Mouse (Mus musculus): ENCODE data around the gene Foxm1. TPM values are rescaled to one million over a fixed set of nuclear protein-coding genes. Genes with fewer than 3 reads are reported as not detected.

Gene Foxm1
- polyA plus RNA-seq, 1 experiment from 2014 or later, result 5.7 TPM

- peaks cover 4% of the 10 kb centered on the region; the same call in 1 of the 2 replicates for H3K36me3 ChIP-seq (ENCODE audit: control insufficient read depth, insufficient read depth, low read length)
- TF ChIP-seq CTCF (IDR thresholded peaks at IDR 0.05; ENCODE audit: low read depth) (no peak), EP300 (optimal IDR thresholded peaks at IDR 0.05) (no peak)
- no peak overlapping the region for H3K4me3 ChIP-seq (ENCODE audit: low read depth, low read length)
- no peak for ATAC-seq (ENCODE audit: low FRiP score, low TSS enrichment)
- no peak overlapping the region for H3K4me2 ChIP-seq (replicated peaks; ENCODE audit: low read depth)
- H3K9me3 ChIP-seq (ENCODE audit: control insufficient read depth, low read length), result no peaks in the 10 kb centered on the region
- H3K27me3 ChIP-seq (ENCODE audit: control insufficient read depth, insufficient read depth, low read length), result no peaks in the 10 kb centered on the region
- 49% methylated on average over 6 of the region's 6 CpGs for WGBS
- H3K4me1 ChIP-seq (replicated peaks; ENCODE audit: control insufficient read depth, insufficient read depth), result peaks cover 2% of the 10 kb centered on the region; the same call in 1 of the 2 replicates
- no peak overlapping the region for H3K9ac ChIP-seq (ENCODE audit: low read length)
- no peak overlapping the region for H3K27ac ChIP-seq (replicated peaks)
- DNase-seq (ENCODE audit: low spot score), result no peak
Measured at GRCm38 (mm10) chr6:128364721-128365120, 2.0 kb downstream of the Foxm1 start.

- no peaks in the 10 kb centered on the region; the same call in 1 of the 2 replicates for H3K4me1 ChIP-seq (replicated peaks; ENCODE audit: control insufficient read depth, insufficient read depth)
Measured at GRCm38 (mm10) chr6:128366466-128366865, 3.7 kb downstream of the Foxm1 start.

GRCm38 (mm10) chr6:128370040-128370439 lies 7.3 kb downstream of the Foxm1 start:
- Histone ChIP-seq H3K4me3 (ENCODE audit: low read depth, low read length) (no peak overlapping the region), H3K4me1 (replicated peaks; ENCODE audit: control insufficient read depth, insufficient read depth) (no peaks in the 10 kb centered on the region), H3K9me3 (ENCODE audit: control insufficient read depth, low read length) (no peaks in the 10 kb centered on the region), H3K9ac (ENCODE audit: low read length) (no peak overlapping the region), H3K27ac (replicated peaks) (no peak overlapping the region), H3K36me3 (ENCODE audit: control insufficient read depth, insufficient read depth, low read length) (peaks cover 23% of the 10 kb centered on the region), H3K27me3 (ENCODE audit: control insufficient read depth, insufficient read depth, low read length) (no peaks in the 10 kb centered on the region), H3K4me2 (replicated peaks; ENCODE audit: low read depth) (no peak overlapping the region)
- no peak for TF ChIP-seq EP300 (optimal IDR thresholded peaks at IDR 0.05)
- no peak for TF ChIP-seq CTCF (IDR thresholded peaks at IDR 0.05; ENCODE audit: low read depth)
- 92% methylated on average over 5 of the region's 5 CpGs for WGBS
- DNase-seq (ENCODE audit: low spot score) (no peak), ATAC-seq (ENCODE audit: low FRiP score, low TSS enrichment) (no peak)

More at GRCm38 (mm10) chr6:128366466-128366865, 3.7 kb downstream of the Foxm1 start:
- no peak overlapping the region for H3K4me3 ChIP-seq (ENCODE audit: low read depth, low read length)
- no peak overlapping the region for H3K27ac ChIP-seq (replicated peaks)
- no peak overlapping the region for H3K4me2 ChIP-seq (replicated peaks; ENCODE audit: low read depth)
- H3K9me3 ChIP-seq (ENCODE audit: control insufficient read depth, low read length), result no peaks in the 10 kb centered on the region
- WGBS, result 94% methylated on average over 5 of the region's 5 CpGs
- ATAC-seq (ENCODE audit: low FRiP score, low TSS enrichment) (no peak), DNase-seq (ENCODE audit: low spot score) (no peak)
- no peak overlapping the region for H3K9ac ChIP-seq (ENCODE audit: low read length)
- peaks cover 9% of the 10 kb centered on the region; the same call in 1 of the 2 replicates for H3K36me3 ChIP-seq (ENCODE audit: control insufficient read depth, insufficient read depth, low read length)
- no peaks in the 10 kb centered on the region for H3K27me3 ChIP-seq (ENCODE audit: control insufficient read depth, insufficient read depth, low read length)
- TF ChIP-seq CTCF (IDR thresholded peaks at IDR 0.05; ENCODE audit: low read depth) (no peak), EP300 (optimal IDR thresholded peaks at IDR 0.05) (no peak)

GRCm38 (mm10) chr6:128375192-128375591 lies 12.4 kb downstream of the Foxm1 start, which contains the start of the genes Tex52 and Gm44596:
Gene Tex52, plus strand, starts transcription at chr6:128375456.
Gene Gm44596, plus strand, starts transcription at chr6:128375503.
- Histone ChIP-seq H3K9ac (ENCODE audit: low read length) (no peak within 1 kb of the TSS), H3K27me3 (ENCODE audit: control insufficient read depth, insufficient read depth, low read length) (no peaks in the 10 kb centered on the region), H3K27ac (replicated peaks) (peak within 1 kb of the TSS; percentile 49; the same call in 1 of the 2 replicates), H3K4me3 (ENCODE audit: low read depth, low read length) (no peak within 1 kb of the TSS), H3K9me3 (ENCODE audit: control insufficient read depth, low read length) (no peaks in the 10 kb centered on the region), H3K4me2 (replicated peaks; ENCODE audit: low read depth) (no peak within 1 kb of the TSS), H3K36me3 (ENCODE audit: control insufficient read depth, insufficient read depth, low read length) (peaks cover 19% of the 10 kb centered on the region), H3K4me1 (replicated peaks; ENCODE audit: control insufficient read depth, insufficient read depth) (no peaks in the 10 kb centered on the region)
- 24% methylated on average over 6 of the region's 6 CpGs for WGBS
- no peak for DNase-seq (ENCODE audit: low spot score)
- ATAC-seq (ENCODE audit: low FRiP score, low TSS enrichment), result no peak
- no peak for TF ChIP-seq EP300 (optimal IDR thresholded peaks at IDR 0.05)
- no peak for TF ChIP-seq CTCF (IDR thresholded peaks at IDR 0.05; ENCODE audit: low read depth)

- DNase-seq (ENCODE audit: low spot score) (no peak), ATAC-seq (ENCODE audit: low FRiP score, low TSS enrichment) (peak; percentile 18; the same call in 1 of the 2 replicates)
- WGBS, result 73% methylated on average over 17 of the region's 17 CpGs
- TF ChIP-seq CTCF (IDR thresholded peaks at IDR 0.05; ENCODE audit: low read depth) (no peak), EP300 (optimal IDR thresholded peaks at IDR 0.05) (no peak)
- no peak overlapping the region for H3K4me2 ChIP-seq (replicated peaks; ENCODE audit: low read depth)
- H3K27ac ChIP-seq (replicated peaks), result peak overlapping the region; percentile 49; the same call in 1 of the 2 replicates
- no peaks in the 10 kb centered on the region for H3K27me3 ChIP-seq (ENCODE audit: control insufficient read depth, insufficient read depth, low read length)
- no peak overlapping the region for H3K9ac ChIP-seq (ENCODE audit: low read length)
- no peaks in the 10 kb centered on the region for H3K4me1 ChIP-seq (replicated peaks; ENCODE audit: control insufficient read depth, insufficient read depth)
- peaks cover 13% of the 10 kb centered on the region for H3K36me3 ChIP-seq (ENCODE audit: control insufficient read depth, insufficient read depth, low read length)
- H3K4me3 ChIP-seq (ENCODE audit: low read depth, low read length), result no peak overlapping the region
- no peaks in the 10 kb centered on the region for H3K9me3 ChIP-seq (ENCODE audit: control insufficient read depth, low read length)
Measured at GRCm38 (mm10) chr6:128376371-128377085, 13.8 kb downstream of the Foxm1 start.

- Histone ChIP-seq H3K9me3 (ENCODE audit: control insufficient read depth, low read length) (no peaks in the 10 kb centered on the region), H3K4me1 (replicated peaks; ENCODE audit: control insufficient read depth, insufficient read depth) (no peaks in the 10 kb centered on the region), H3K4me3 (ENCODE audit: low read depth, low read length) (no peak overlapping the region), H3K9ac (ENCODE audit: low read length) (no peak overlapping the region), H3K27ac (replicated peaks) (no peak overlapping the region), H3K36me3 (ENCODE audit: control insufficient read depth, insufficient read depth, low read length) (no peaks in the 10 kb centered on the region), H3K27me3 (ENCODE audit: control insufficient read depth, insufficient read depth, low read length) (no peaks in the 10 kb centered on the region), H3K4me2 (replicated peaks; ENCODE audit: low read depth) (no peak overlapping the region)
- WGBS, result 81% methylated on average over 16 of the region's 16 CpGs
- DNase-seq (ENCODE audit: low spot score), result no peak
- no peak for ATAC-seq (ENCODE audit: low FRiP score, low TSS enrichment)
- TF ChIP-seq EP300 (optimal IDR thresholded peaks at IDR 0.05) (no peak), CTCF (IDR thresholded peaks at IDR 0.05; ENCODE audit: low read depth) (no peak)
Measured at GRCm38 (mm10) chr6:128379636-128380035, 16.9 kb downstream of the Foxm1 start.
